Mouse (Mus musculus): Measurements from ENCODE around the gene Rtl1.

The Rtl1 gene

GRCm38 (mm10) chr12:109572259-109572658, 27.9 kb downstream of the Rtl1 start:
- no peak for DNase-seq (ENCODE audit: low spot score)

GRCm38 (mm10) chr12:109560111-109560695, 39.9 kb downstream of the Rtl1 start:
- DNase-seq (ENCODE audit: low spot score): no peak

- no peak for DNase-seq (ENCODE audit: low spot score)
Measured at GRCm38 (mm10) chr12:109558891-109559487, 41.1 kb downstream of the Rtl1 start.

- DNase-seq (ENCODE audit: low spot score): no peak
Measured at GRCm38 (mm10) chr12:109558226-109558824, 41.8 kb downstream of the Rtl1 start.

GRCm38 (mm10) chr12:109555837-109556409, 44.2 kb downstream of the Rtl1 start:
- DNase-seq (ENCODE audit: low spot score): no peak

GRCm38 (mm10) chr12:109553568-109553967, 46.6 kb downstream of the Rtl1 start:
- DNase-seq (ENCODE audit: low spot score): no peak

- no peak for DNase-seq (ENCODE audit: low spot score)
Measured at GRCm38 (mm10) chr12:109552754-109553525, 47.2 kb downstream of the Rtl1 start.

- DNase-seq (ENCODE audit: low spot score): no peak
Measured at GRCm38 (mm10) chr12:109551771-109552170, 48.4 kb downstream of the Rtl1 start.

GRCm38 (mm10) chr12:109547085-109547484, 53.0 kb downstream of the Rtl1 start:
- DNase-seq (ENCODE audit: low spot score): no peak

GRCm38 (mm10) chr12:109545875-109546732, 54.0 kb downstream of the Rtl1 start:
- DNase-seq (ENCODE audit: low spot score): peak; percentile 60

GRCm38 (mm10) chr12:109543281-109543923, 56.7 kb downstream of the Rtl1 start:
- DNase-seq (ENCODE audit: low spot score): no peak

GRCm38 (mm10) chr12:109542635-109543249, 57.4 kb downstream of the Rtl1 start:
- DNase-seq (ENCODE audit: low spot score): peak; percentile 65

- no peak for DNase-seq (ENCODE audit: low spot score)
Measured at GRCm38 (mm10) chr12:109542011-109542410, 58.1 kb downstream of the Rtl1 start.

- no peak for DNase-seq (ENCODE audit: low spot score)
Measured at GRCm38 (mm10) chr12:109541540-109541899, 58.6 kb downstream of the Rtl1 start.

- peak; percentile 70 for DNase-seq (ENCODE audit: low spot score)
Measured at GRCm38 (mm10) chr12:109540739-109541539, 59.2 kb downstream of the Rtl1 start.

GRCm38 (mm10) chr12:109539950-109540349, 60.2 kb downstream of the Rtl1 start:
- DNase-seq (ENCODE audit: low spot score): no peak

Data from retina, embryonic 14.5 days (tissue).